Mouse (Mus musculus) C2C12 (cell line): ENCODE results near the gene Morn1.

Source experiments
- CTCF ChIP-seq: IDR thresholded peaks from one replicate; pipeline ENCODE4 v1.5.1; 2011; ENCODE audit not compliant: control insufficient read depth, insufficient read depth, insufficient read length
- MAX ChIP-seq: IDR thresholded peaks from one replicate; pipeline ENCODE4 v1.6.1; 2011; ENCODE audit warnings: mild to moderate bottlenecking, control low read depth

DNA sequence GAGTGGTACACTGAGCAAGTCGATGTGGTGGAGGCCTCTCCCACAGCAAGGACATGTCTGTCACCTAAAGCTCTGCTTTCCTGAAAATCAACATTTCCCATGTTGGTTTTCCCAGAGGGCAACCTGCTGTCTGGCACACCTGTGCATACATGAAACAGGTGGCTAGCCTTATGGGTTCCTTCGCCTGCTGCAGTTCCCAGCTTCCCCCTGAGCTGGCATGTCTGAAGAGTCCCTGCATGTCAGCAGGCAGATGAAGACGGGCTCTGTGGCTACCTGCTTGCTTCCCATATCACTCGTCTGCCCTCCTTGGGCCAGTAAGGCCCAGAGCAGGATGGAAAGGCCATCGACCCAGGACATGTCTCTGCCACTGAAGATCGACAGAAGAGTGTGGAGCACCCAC is 11.1 kb downstream of the Morn1 start:
- TF ChIP-seq CTCF (no peak), MAX (no peak)
